In genomic region chr9:106353779-106354178, GRCm38 (mm10) we compare ENCODE assay signal across 11 mouse cellular contexts. TPM values are rescaled to one million over a fixed set of nuclear protein-coding genes. Genes with fewer than 3 reads are reported as not detected.
DNase-seq lines count a peak whose midpoint lies in the region; ATAC-seq and TF ChIP-seq lines count a peak whose summit lies in the region.
"Had no signal": no experiment of that assay in that cellular context is flagged by ENCODE, and none has a peak within 500 bp of the region (broad histone marks: within the 10 kb centered on the region; RNA-seq: fewer than 3 reads in every experiment).

No protein-coding gene starts in this region.

- WGBS in forebrain, embryonic 10.5 days: 66% methylated on average over 6 of the region's 6 CpGs
- WGBS in forebrain, embryonic 16.5 days: 60% methylated on average over 6 of the region's 6 CpGs
- WGBS in liver, embryonic 12.5 days (ENCODE audit: insufficient replicate concordance): 32% methylated on average over 6 of the region's 6 CpGs
- 43% methylated on average over 6 of the region's 6 CpGs for WGBS in liver, embryonic 11.5 days
- 14% methylated on average over 6 of the region's 6 CpGs for WGBS in limb, embryonic 15.5 days

- H3K36me3 ChIP-seq in forebrain, embryonic 10.5 days (replicated peaks): peaks cover 7% of the 10 kb centered on the region; the same call in 1 of the 2 replicates
- no peaks in the 10 kb centered on the region for H3K36me3 ChIP-seq in forebrain, embryonic 16.5 days (ENCODE audit: control insufficient read depth, insufficient read depth)
- H3K36me3 ChIP-seq in liver, embryonic 12.5 days: no peaks in the 10 kb centered on the region
- H3K36me3 ChIP-seq in liver, embryonic 11.5 days (ENCODE audit: control insufficient read depth, insufficient read depth, low read length): no peaks in the 10 kb centered on the region
- no peaks in the 10 kb centered on the region for H3K36me3 ChIP-seq in limb, embryonic 15.5 days

- DNase-seq in forebrain, embryonic 10.5 days (ENCODE audit: extremely low spot score, low spot score): no peak
- no peak for DNase-seq in liver, embryonic 11.5 days (ENCODE audit: low spot score)
- DNase-seq in brain, adult 2 months (ENCODE audit: low read depth, low spot score): peak; percentile 61
- no peak for DNase-seq in left cerebral cortex, adult 2 months (ENCODE audit: extremely low spot score in 1 of 2, low spot score in 2 of 2)
- no peak for DNase-seq in left cerebral cortex, postnatal 10 days (ENCODE audit: extremely low spot score in 1 of 2, low spot score in 2 of 2)
- DNase-seq: cerebellum, adult 11-12 months; heart, postnatal 4 days; lung, embryonic 14.5 days had no signal

- no peak overlapping the region for H3K9ac ChIP-seq in forebrain, embryonic 16.5 days (replicated peaks; ENCODE audit: low read depth, low read length)
- no peak overlapping the region for H3K9ac ChIP-seq in liver, embryonic 12.5 days
- H3K9ac ChIP-seq in liver, embryonic 11.5 days (ENCODE audit: low read depth, low read length): no peak overlapping the region
- H3K9ac ChIP-seq in limb, embryonic 15.5 days: no peak overlapping the region
- H3K9ac ChIP-seq: lung, embryonic 14.5 days had no signal

- intact Hi-C loops in left cerebral cortex, adult 2 months (cut with DNase I): no loop called here
- intact Hi-C loops in left cerebral cortex, postnatal 10 days (cut with DNase I): no loop called here

- no peak overlapping the region for H3K4me3 ChIP-seq in forebrain, embryonic 10.5 days
- no peak overlapping the region for H3K4me3 ChIP-seq in forebrain, embryonic 16.5 days (replicated peaks; ENCODE audit: low read length)
- H3K4me3 ChIP-seq in liver, embryonic 12.5 days: no peak overlapping the region
- no peak overlapping the region for H3K4me3 ChIP-seq in liver, embryonic 11.5 days (ENCODE audit: low read depth, low read length)
- H3K4me3 ChIP-seq in limb, embryonic 15.5 days: no peak overlapping the region
- no peak overlapping the region for H3K4me3 ChIP-seq in left cerebral cortex, adult 2 months

- no peaks in the 10 kb centered on the region for H3K27me3 ChIP-seq in forebrain, embryonic 10.5 days (ENCODE audit: poor library complexity, severe bottlenecking)
- H3K27me3 ChIP-seq in forebrain, embryonic 16.5 days (replicated peaks; ENCODE audit: control insufficient read depth, insufficient read depth, low read length): no peaks in the 10 kb centered on the region
- H3K27me3 ChIP-seq in liver, embryonic 12.5 days (replicated peaks): no peaks in the 10 kb centered on the region
- H3K27me3 ChIP-seq in liver, embryonic 11.5 days (replicated peaks; ENCODE audit: control insufficient read depth, insufficient read depth, low read length): no peaks in the 10 kb centered on the region
- H3K27me3 ChIP-seq in limb, embryonic 15.5 days: no peaks in the 10 kb centered on the region

- no peak overlapping the region for H3K4me2 ChIP-seq in forebrain, embryonic 16.5 days (ENCODE audit: low read length)
- no peak overlapping the region for H3K4me2 ChIP-seq in liver, embryonic 12.5 days
- H3K4me2 ChIP-seq in liver, embryonic 11.5 days: no peak overlapping the region
- no peak overlapping the region for H3K4me2 ChIP-seq in limb, embryonic 15.5 days
- H3K4me2 ChIP-seq: lung, embryonic 14.5 days had no signal

- no peak for ATAC-seq in forebrain, embryonic 16.5 days
- no peak for ATAC-seq in liver, embryonic 12.5 days
- ATAC-seq in liver, embryonic 11.5 days (replicated peaks; ENCODE audit: low FRiP score): no peak
- no peak for ATAC-seq in limb, embryonic 15.5 days (ENCODE audit: insufficient number of reproducible peaks, low FRiP score, low TSS enrichment, low read depth)

- H3K27ac ChIP-seq in forebrain, embryonic 10.5 days: peak overlapping the region; percentile 76
- no peak overlapping the region for H3K27ac ChIP-seq in forebrain, embryonic 16.5 days (ENCODE audit: low read length)
- peak overlapping the region; percentile 55; the same call in 1 of the 2 replicates for H3K27ac ChIP-seq in liver, embryonic 12.5 days
- no peak overlapping the region; the same call in 1 of the 2 replicates for H3K27ac ChIP-seq in liver, embryonic 11.5 days (ENCODE audit: low read depth, low read length)
- peak overlapping the region; percentile 94 for H3K27ac ChIP-seq in limb, embryonic 15.5 days
- H3K27ac ChIP-seq in left cerebral cortex, adult 2 months: no peak overlapping the region

- no peak for TF ChIP-seq CTCF in left cerebral cortex, adult 2 months (IDR thresholded peaks at IDR 0.05)

- H3K9me3 ChIP-seq in forebrain, embryonic 10.5 days: no peaks in the 10 kb centered on the region
- no peaks in the 10 kb centered on the region for H3K9me3 ChIP-seq in forebrain, embryonic 16.5 days (ENCODE audit: control insufficient read depth, low read length)
- H3K9me3 ChIP-seq in liver, embryonic 12.5 days (replicated peaks): no peaks in the 10 kb centered on the region
- no peaks in the 10 kb centered on the region for H3K9me3 ChIP-seq in liver, embryonic 11.5 days (ENCODE audit: control insufficient read depth, low read length)
- no peaks in the 10 kb centered on the region for H3K9me3 ChIP-seq in limb, embryonic 15.5 days

- peaks cover 99% of the 10 kb centered on the region for H3K4me1 ChIP-seq in forebrain, embryonic 10.5 days
- no peaks in the 10 kb centered on the region for H3K4me1 ChIP-seq in forebrain, embryonic 16.5 days (replicated peaks; ENCODE audit: control insufficient read depth, insufficient read depth, low read length)
- H3K4me1 ChIP-seq in liver, embryonic 12.5 days: peaks cover 36% of the 10 kb centered on the region
- peaks cover 26% of the 10 kb centered on the region for H3K4me1 ChIP-seq in liver, embryonic 11.5 days (replicated peaks; ENCODE audit: control insufficient read depth, insufficient read depth, low read length)
- H3K4me1 ChIP-seq in limb, embryonic 15.5 days: peaks cover 99% of the 10 kb centered on the region

RNA-seq across cellular contexts. Expression of gene Dusp7, which starts 14.7 kb away (rescaled TPM):
- 17.6 and 18.9 TPM in 2 replicates for polyA plus RNA-seq in forebrain, embryonic 10.5 days (2016; fragmentation: Nextera tagmentation; extraction: Ambion mirVana)
- polyA plus RNA-seq in forebrain, embryonic 16.5 days (2015; fragmentation: Nextera tagmentation; extraction: Ambion mirVana): 9.0 and 10.3 TPM in 2 replicates
- 10.4 and 10.5 TPM in 2 replicates for polyA plus RNA-seq in liver, embryonic 12.5 days (2016; fragmentation: Nextera tagmentation; extraction: Ambion mirVana)
- 17.8 and 18.1 TPM in 2 replicates for polyA plus RNA-seq in liver, embryonic 11.5 days (2014; fragmentation: Nextera tagmentation; extraction: Ambion mirVana)
- 39.0 and 47.0 TPM in 2 replicates for polyA plus RNA-seq in limb, embryonic 15.5 days (2015; fragmentation: Nextera tagmentation; extraction: Ambion mirVana)
- 100 to 1,000 TPM; 105 to 115 TPM for total RNA-seq in left cerebral cortex, adult 2 months (2021)
- total RNA-seq in left cerebral cortex, postnatal 10 days (2021): 10 to 100 TPM; 80.7 to 82.0 TPM

Comparison
In these comparisons a context has a peak if more than half of its experiments do, and no peak if none do; other contexts are left out.
1. H3K27ac ChIP-seq: peak in forebrain, embryonic 10.5 days (single experiment), liver, embryonic 12.5 days (single experiment) and limb, embryonic 15.5 days (single experiment); none in forebrain, embryonic 16.5 days (single experiment), liver, embryonic 11.5 days (single experiment) and left cerebral cortex, adult 2 months (single experiment).